Mouse (Mus musculus): ENCODE results near the gene Cd80. TPM values are rescaled to one million over a fixed set of nuclear protein-coding genes. Genes with fewer than 3 reads are reported as not detected.
A peak's percentile ranks its signal among the peaks of the same experiment; 100 is the strongest.

Gene Cd80
- polyA plus RNA-seq, 1 experiment from 2014 or later, result 0.35 TPM

DNA sequence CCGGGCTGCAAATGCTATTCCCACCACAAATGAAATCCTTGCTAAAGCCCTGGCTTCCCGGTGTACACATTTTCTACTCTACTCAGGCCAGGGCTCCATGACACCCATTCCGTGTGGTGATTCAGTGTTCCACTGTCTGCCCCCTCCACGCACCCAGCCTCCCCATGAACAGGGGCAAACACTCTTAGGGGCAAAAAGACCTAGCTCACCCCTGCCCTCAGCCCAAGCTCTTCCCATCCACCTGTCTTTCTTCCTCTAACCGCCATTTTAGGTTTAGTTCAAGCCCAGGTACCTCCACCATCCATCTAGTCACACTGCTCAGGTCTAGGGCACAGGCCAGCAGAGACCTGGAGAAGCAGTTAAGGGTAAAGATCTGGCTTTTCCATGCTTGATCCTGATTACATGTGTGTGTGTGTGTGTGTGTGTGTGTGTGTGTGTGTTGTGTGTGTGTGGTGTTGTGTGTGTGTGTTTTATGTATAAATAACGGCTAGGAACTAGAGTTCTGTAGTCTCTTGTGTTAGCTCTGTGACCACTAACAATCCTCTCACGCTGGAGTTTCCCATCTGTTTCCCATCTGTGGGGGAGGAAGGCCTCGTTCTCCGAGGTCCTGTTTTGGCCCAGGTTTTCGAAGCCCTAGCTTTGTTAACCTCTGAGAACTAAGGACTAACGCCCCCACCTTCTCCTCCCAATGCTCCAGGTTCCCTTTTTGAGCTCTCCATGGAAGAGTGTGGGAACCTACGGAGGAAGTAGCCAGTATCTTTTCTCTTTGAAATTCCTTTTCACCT is 3.7 kb upstream of the Cd80 start:
- DNase-seq (ENCODE audit: low spot score), result peak; percentile 48
- Histone ChIP-seq H3K4me3 (peak overlapping the region; percentile 77), H3K27ac (replicated peaks) (peak overlapping the region; percentile 98), H3K36me3 (replicated peaks) (peaks cover 43% of the 10 kb centered on the region), H3K4me1 (peaks cover 37% of the 10 kb centered on the region), H3K9me3 (no peaks in the 10 kb centered on the region; the same call in 1 of the 2 replicates), H3K27me3 (replicated peaks; ENCODE audit: low read depth, poor library complexity, severe bottlenecking) (no peaks in the 10 kb centered on the region; the same call in 1 of the 2 replicates)
- WGBS, result 46% methylated on average over 12 of the region's 12 CpGs

- DNase-seq (ENCODE audit: low spot score), result peak; percentile 93
- Histone ChIP-seq H3K4me3 (peak within 1 kb of the TSS; percentile 77), H3K9me3 (no peaks in the 10 kb centered on the region), H3K36me3 (replicated peaks) (peaks cover 33% of the 10 kb centered on the region), H3K27me3 (replicated peaks; ENCODE audit: low read depth, poor library complexity, severe bottlenecking) (no peaks in the 10 kb centered on the region; the same call in 1 of the 2 replicates), H3K4me1 (peaks cover 40% of the 10 kb centered on the region), H3K27ac (replicated peaks) (peak within 1 kb of the TSS; percentile 98)
- under 1% methylated on average over 61 of the region's 61 CpGs for WGBS
Observed at GRCm38 (mm10) chr16:38452442-38453202, 2.7 kb upstream of the Cd80 start, which contains the start of gene Adprh. Adprh (minus strand) TSS chr16:38452703.

GRCm38 (mm10) chr16:38453203-38453553 is 2.2 kb upstream of the Cd80 start:
- Histone ChIP-seq H3K36me3 (replicated peaks) (peaks cover 27% of the 10 kb centered on the region), H3K4me3 (peak overlapping the region; percentile 77), H3K9me3 (no peaks in the 10 kb centered on the region), H3K4me1 (peaks cover 34% of the 10 kb centered on the region), H3K27ac (replicated peaks) (peak overlapping the region; percentile 98), H3K27me3 (replicated peaks; ENCODE audit: low read depth, poor library complexity, severe bottlenecking) (no peaks in the 10 kb centered on the region; the same call in 1 of the 2 replicates)
- 38% methylated on average over 3 of the region's 3 CpGs for WGBS
- no peak for DNase-seq (ENCODE audit: low spot score)

DNA sequence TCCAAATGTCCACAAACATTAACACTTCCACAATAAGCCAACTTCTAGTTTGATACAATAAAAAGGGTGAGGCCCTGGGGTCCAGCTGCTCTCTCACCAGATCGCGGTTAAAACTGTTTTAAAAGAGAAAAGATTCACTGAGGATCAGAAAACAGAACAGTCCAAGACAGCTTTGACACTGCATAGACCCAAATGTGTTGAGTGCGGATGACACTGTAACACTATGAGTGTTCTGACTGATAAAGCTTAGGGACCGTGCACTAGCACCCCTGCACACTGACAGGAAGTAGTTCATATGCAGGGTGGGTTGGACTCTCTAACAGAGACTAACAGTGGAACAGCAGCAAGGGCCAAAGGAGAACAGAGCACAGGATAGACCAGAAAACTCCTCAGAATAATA is 1.4 kb upstream of the Cd80 start:
- no peaks in the 10 kb centered on the region for H3K9me3 ChIP-seq
- H3K4me1 ChIP-seq, result peaks cover 28% of the 10 kb centered on the region
- no peak for DNase-seq (ENCODE audit: low spot score)
- H3K4me3 ChIP-seq, result no peak overlapping the region
- no peaks in the 10 kb centered on the region; the same call in 1 of the 2 replicates for H3K27me3 ChIP-seq (replicated peaks; ENCODE audit: low read depth, poor library complexity, severe bottlenecking)
- 88% methylated on average over 4 of the region's 4 CpGs for WGBS
- H3K36me3 ChIP-seq (replicated peaks), result peaks cover 19% of the 10 kb centered on the region
- H3K27ac ChIP-seq (replicated peaks), result no peak overlapping the region

- WGBS, result 85% methylated on average over 11 of the region's 11 CpGs
- DNase-seq (ENCODE audit: low spot score), result no peak
- no peaks in the 10 kb centered on the region; the same call in 1 of the 2 replicates for H3K27me3 ChIP-seq (replicated peaks; ENCODE audit: low read depth, poor library complexity, severe bottlenecking)
- H3K36me3 ChIP-seq (replicated peaks), result peaks cover 12% of the 10 kb centered on the region
- H3K4me3 ChIP-seq, result no peak overlapping the region
- no peak overlapping the region for H3K27ac ChIP-seq (replicated peaks)
- H3K4me1 ChIP-seq, result peaks cover 28% of the 10 kb centered on the region
- H3K9me3 ChIP-seq, result no peaks in the 10 kb centered on the region
Observed at GRCm38 (mm10) chr16:38454533-38455254, 667 bp upstream of the Cd80 start.

DNA sequence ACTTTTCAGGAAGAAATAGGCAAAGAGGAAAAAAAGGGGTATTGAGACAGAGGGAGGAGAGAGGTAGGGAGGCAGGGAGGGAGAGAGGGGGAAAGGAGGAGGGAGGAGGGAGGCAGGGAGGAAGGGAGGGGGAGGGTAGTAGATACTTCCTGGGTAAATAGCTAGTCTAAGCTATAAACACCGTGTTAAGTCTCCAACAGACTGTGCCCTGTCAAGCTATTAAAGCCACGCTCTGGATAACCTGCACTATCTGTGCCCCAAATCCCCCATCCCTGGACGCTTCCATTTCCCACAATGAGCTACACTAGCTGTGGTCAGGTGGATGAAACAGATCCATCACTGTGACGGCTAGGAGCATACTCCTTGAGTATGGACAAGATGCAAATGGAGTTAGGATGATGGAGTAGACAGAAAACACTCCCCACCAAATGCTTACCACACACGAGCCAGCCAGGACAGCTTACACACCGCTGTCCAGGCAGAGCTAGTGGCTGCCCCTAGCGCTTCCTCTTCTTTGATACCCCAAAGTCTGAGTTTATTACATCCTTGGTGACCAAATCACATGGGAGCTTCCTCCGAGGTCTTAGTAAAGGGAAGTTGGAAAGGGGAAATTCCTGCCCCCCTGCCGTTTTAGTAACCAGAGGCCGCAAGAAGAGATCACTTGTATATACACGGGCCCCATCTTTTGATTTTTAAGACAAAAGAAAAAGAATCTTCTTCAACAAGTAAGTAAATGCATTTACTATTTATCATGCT is 1.6 kb downstream of the Cd80 start:
- 64% methylated on average over 11 of the region's 11 CpGs for WGBS
- H3K27me3 ChIP-seq (replicated peaks; ENCODE audit: low read depth, poor library complexity, severe bottlenecking), result no peaks in the 10 kb centered on the region; the same call in 1 of the 2 replicates
- DNase-seq (ENCODE audit: low spot score), result no peak

DNA sequence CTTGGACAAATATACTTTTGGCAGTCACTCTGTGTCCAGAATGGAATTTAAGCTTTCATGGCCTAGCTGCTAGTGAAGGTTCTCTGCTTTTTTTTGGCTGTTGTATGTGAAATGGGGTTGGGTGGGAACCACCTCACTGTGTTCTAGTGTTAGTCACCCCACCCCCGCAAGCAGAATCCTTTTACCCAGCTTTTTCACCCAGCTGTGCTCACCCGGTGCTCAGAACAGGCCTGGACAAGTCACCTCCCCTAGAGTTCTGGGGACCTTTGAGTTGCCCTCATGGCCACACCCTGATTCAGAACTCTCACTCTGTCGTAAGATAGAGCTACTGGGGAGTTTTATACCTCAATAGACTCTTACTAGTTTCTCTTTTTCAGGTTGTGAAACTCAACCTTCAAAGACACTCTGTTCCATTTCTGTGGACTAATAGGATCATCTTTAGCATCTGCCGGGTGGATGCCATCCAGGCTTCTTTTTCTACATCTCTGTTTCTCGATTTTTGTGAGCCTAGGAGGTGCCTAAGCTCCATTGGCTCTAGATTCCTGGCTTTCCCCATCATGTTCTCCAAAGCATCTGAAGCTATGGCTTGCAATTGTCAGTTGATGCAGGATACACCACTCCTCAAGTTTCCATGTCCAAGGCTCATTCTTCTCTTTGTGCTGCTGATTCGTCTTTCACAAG is 3.4 kb downstream of the Cd80 start:
- Histone ChIP-seq H3K27ac (replicated peaks) (no peak overlapping the region), H3K36me3 (replicated peaks) (no peaks in the 10 kb centered on the region), H3K27me3 (replicated peaks; ENCODE audit: low read depth, poor library complexity, severe bottlenecking) (no peaks in the 10 kb centered on the region; the same call in 1 of the 2 replicates), H3K4me3 (no peak overlapping the region), H3K4me1 (0 out of 2 replicates have a peak, but pooled peaks cover 3% of the 10 kb centered on the region), H3K9me3 (no peaks in the 10 kb centered on the region)
- 78% methylated on average over 6 of the region's 6 CpGs for WGBS
- no peak for DNase-seq (ENCODE audit: low spot score)

More for the DNA sequence above, 1.6 kb downstream of the Cd80 start:
- Histone ChIP-seq H3K4me3 (no peak overlapping the region), H3K9me3 (no peaks in the 10 kb centered on the region), H3K27ac (replicated peaks) (no peak overlapping the region), H3K4me1 (peaks cover 8% of the 10 kb centered on the region), H3K36me3 (replicated peaks) (no peaks in the 10 kb centered on the region)

DNA sequence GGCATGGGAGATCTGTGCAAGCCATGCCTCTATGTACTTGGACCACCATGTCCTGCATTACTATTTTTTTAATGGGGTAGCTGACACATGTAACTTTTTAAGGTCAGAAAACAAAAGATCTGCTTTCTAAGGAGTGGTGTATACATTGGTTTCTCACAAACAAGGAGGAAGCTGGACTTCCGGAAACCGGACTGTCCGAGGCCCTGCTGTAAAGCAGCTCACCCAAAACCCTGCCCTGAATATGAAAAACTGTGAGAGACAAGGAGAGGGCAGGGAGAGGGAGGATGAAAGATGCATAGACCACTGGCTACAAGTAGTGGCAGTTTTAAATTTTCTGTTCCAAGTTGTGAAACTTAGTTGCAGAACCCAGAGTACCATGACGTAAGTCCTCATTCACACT is 4.6 kb downstream of the Cd80 start:
- 94% methylated on average over 4 of the region's 4 CpGs for WGBS
- Histone ChIP-seq H3K4me1 (0 out of 2 replicates have a peak, but pooled peaks cover 3% of the 10 kb centered on the region), H3K27ac (replicated peaks) (no peak overlapping the region), H3K27me3 (replicated peaks; ENCODE audit: low read depth, poor library complexity, severe bottlenecking) (no peaks in the 10 kb centered on the region; the same call in 1 of the 2 replicates), H3K4me3 (no peak overlapping the region), H3K36me3 (replicated peaks) (no peaks in the 10 kb centered on the region), H3K9me3 (no peaks in the 10 kb centered on the region)
- no peak for DNase-seq (ENCODE audit: low spot score)

DNA sequence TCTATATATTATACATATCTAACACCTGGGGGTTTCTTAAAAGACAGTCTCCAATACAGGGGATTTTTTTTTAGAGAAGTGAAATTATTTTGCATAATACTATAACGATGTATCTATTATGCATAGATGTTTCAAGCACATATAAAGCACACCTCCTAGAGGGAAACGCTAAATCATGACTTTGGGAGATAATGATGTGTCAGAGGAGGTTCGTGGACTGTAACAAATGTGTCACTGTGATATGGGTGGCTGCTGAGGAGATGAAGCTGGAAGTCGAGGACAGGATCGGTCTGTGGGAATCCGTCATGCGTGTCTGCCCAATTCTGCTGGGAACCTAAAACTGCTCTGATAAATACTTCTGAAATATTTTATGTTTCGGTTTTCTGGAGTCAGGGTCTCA is 6.4 kb downstream of the Cd80 start:
- H3K4me3 ChIP-seq, result no peak overlapping the region
- no peak for DNase-seq (ENCODE audit: low spot score)
- no peaks in the 10 kb centered on the region for H3K27me3 ChIP-seq (replicated peaks; ENCODE audit: low read depth, poor library complexity, severe bottlenecking)
- H3K27ac ChIP-seq (replicated peaks), result no peak overlapping the region
- H3K9me3 ChIP-seq, result no peaks in the 10 kb centered on the region
- 89% methylated on average over 8 of the region's 8 CpGs for WGBS
- 0 out of 2 replicates have a peak, but pooled peaks cover 2% of the 10 kb centered on the region for H3K4me1 ChIP-seq
- H3K36me3 ChIP-seq (replicated peaks), result no peaks in the 10 kb centered on the region

GRCm38 (mm10) chr16:38462161-38462560 is 6.8 kb downstream of the Cd80 start:
- Histone ChIP-seq H3K36me3 (replicated peaks) (no peaks in the 10 kb centered on the region), H3K27ac (replicated peaks) (no peak overlapping the region), H3K9me3 (no peaks in the 10 kb centered on the region), H3K4me3 (no peak overlapping the region), H3K27me3 (replicated peaks; ENCODE audit: low read depth, poor library complexity, severe bottlenecking) (no peaks in the 10 kb centered on the region), H3K4me1 (no peaks in the 10 kb centered on the region)
- 88% methylated on average over 7 of the region's 7 CpGs for WGBS
- no peak for DNase-seq (ENCODE audit: low spot score)

DNA sequence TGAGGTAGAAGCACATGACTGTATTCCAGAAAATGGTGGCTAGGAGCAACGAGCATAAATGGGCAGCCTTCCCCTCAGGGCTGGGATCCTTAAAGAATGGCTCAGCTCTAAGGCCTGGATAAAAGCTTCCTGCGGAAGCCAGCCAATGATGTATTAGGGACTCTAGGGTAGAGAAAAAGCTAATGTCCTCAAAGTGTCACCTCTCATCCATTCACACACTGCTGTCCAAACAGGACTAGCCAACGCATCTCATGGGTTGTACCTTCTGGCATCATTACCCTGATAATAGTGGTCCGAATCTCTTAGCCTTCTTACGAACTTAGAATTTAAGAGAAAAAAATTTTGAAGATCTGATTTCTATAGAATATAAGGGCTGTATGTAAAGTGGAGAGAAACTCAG is 7.9 kb downstream of the Cd80 start:
- no peak for DNase-seq (ENCODE audit: low spot score)
- Histone ChIP-seq H3K4me1 (no peaks in the 10 kb centered on the region), H3K4me3 (no peak overlapping the region), H3K27ac (replicated peaks) (no peak overlapping the region), H3K36me3 (replicated peaks) (no peaks in the 10 kb centered on the region), H3K9me3 (no peaks in the 10 kb centered on the region), H3K27me3 (replicated peaks; ENCODE audit: low read depth, poor library complexity, severe bottlenecking) (no peaks in the 10 kb centered on the region)
- 88% methylated on average over 5 of the region's 5 CpGs for WGBS
